Mouse (Mus musculus) hindbrain, postnatal 0 days (tissue): ENCODE measurements around the gene 8030411F24Rik. TPM values are rescaled to one million over a fixed set of nuclear protein-coding genes. Genes with fewer than 3 reads are reported as not detected.
A peak's percentile ranks its signal among the peaks of the same experiment; 100 is the strongest.

Source experiments
- ATAC-seq: fragments of 200-750 bp; cut with Nextera tagmentation; 2 replicates; pipeline ENCODE4 v1.8.0; 2017; ENCODE audit warnings: mild to moderate bottlenecking, moderate TSS enrichment, moderate library complexity
- DNase-seq: peaks from one replicate; pipeline ENCODE4 v3.0.0-alpha.2; 2015; ENCODE audit warnings: low spot score
- H3K27ac ChIP-seq: fragments of 300-500 bp; sonication (generic); 2 replicates; pipeline ENCODE4 v1.5.1; 2014; ENCODE audit warnings: mild to moderate bottlenecking
- H3K27me3 ChIP-seq: fragments of 300-500 bp; sonication (generic); 2 replicates; pipeline ENCODE4 v1.6.1; 2014; ENCODE audit warnings: low read length, mixed read lengths; ENCODE audit not compliant: insufficient read depth
- H3K36me3 ChIP-seq: fragments of 300-500 bp; sonication (generic); 2 replicates; pipeline ENCODE4 v1.6.1; 2014; ENCODE audit warnings: low read length, mixed read lengths; ENCODE audit not compliant: insufficient read depth
- H3K4me1 ChIP-seq: fragments of 300-500 bp; sonication (generic); 2 replicates; pipeline ENCODE4 v1.6.1; 2014; ENCODE audit warnings: antibody characterized with exemption, low read length, mixed read lengths; ENCODE audit not compliant: insufficient read depth
- H3K4me2 ChIP-seq: fragments of 300-500 bp; sonication (generic); 2 replicates; pipeline ENCODE4 v1.6.1; 2014; ENCODE audit warnings: low read depth, mild to moderate bottlenecking, low read length, moderate library complexity, mixed read lengths
- H3K4me3 ChIP-seq: fragments of 300-500 bp; sonication (generic); 2 replicates; pipeline ENCODE4 v1.5.1; 2014; ENCODE audit warnings: low read length
- H3K9ac ChIP-seq: fragments of 300-500 bp; sonication (generic); replicated peaks from 2 replicates; pipeline ENCODE4 v1.6.1; 2014; ENCODE audit warnings: mild to moderate bottlenecking, low read length, moderate library complexity, mixed read lengths
- H3K9me3 ChIP-seq: fragments of 300-500 bp; sonication (generic); 2 replicates; pipeline ENCODE4 v1.6.1; 2016; ENCODE audit warnings: low read length, mixed read lengths
- CTCF ChIP-seq: IDR thresholded peaks from 2 replicates; pipeline ENCODE4 v1.5.1; 2016; ENCODE audit warnings: antibody characterized with exemption, control low read depth, low read depth
- WGBS: fragments of 180-500 bp; shearing (Covaris S2); extraction: QIAGEN DNeasy Blood & Tissue Kit; methylation state at CpG from one replicate; pipeline ENCODE4 v1.1.7; 2014; 5-methylcytosine and 5-hydroxymethylcytosine counted together
- polyA plus RNA-seq: library from polyadenylated mRNA; unstranded; fragments of >200 nt; fragmentation: Nextera tagmentation; extraction: Ambion mirVana; gene quantifications from 2 replicates; pipeline ENCODE4 v1.2.1, GENCODE M21; 2015
- total RNA-seq: library from RNA; depleted of rRNA; stranded (reverse); fragments of >200 nt; gene quantifications from 2 replicates; pipeline ENCODE4 v1.2.3, GENCODE M21; 2014; rRNA removed

Gene 8030411F24Rik
- not detected in 2 replicates for total RNA-seq
- polyA plus RNA-seq = not detected in 2 replicates

DNA sequence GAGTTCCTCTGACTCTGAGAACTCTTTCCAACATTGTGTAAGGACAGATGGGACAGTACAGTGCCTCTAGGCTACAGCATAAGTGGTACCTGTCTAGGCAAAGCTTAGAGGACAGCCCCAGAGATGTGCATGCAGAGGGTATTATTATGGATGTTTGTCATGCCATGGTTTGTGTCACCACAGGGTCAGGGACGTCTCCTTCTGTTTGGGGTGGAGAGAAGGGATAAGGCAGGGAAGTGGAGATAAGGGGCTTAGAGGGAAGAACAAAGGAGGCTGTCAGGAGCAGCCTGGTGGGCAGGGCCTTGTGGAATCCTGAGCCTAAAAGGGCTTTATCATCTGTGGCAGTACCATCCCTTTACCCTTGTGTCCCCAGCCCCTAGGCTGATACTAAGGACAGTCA lies at the start of gene 8030411F24Rik:
Gene 8030411F24Rik, plus strand, starts transcription at position 301 of the 400 bp plus-strand sequence.
- no peak for ATAC-seq
- H3K27ac ChIP-seq = no peak within 1 kb of the TSS
- WGBS = 10% methylated on average over 1 of the region's 1 CpGs

DNA sequence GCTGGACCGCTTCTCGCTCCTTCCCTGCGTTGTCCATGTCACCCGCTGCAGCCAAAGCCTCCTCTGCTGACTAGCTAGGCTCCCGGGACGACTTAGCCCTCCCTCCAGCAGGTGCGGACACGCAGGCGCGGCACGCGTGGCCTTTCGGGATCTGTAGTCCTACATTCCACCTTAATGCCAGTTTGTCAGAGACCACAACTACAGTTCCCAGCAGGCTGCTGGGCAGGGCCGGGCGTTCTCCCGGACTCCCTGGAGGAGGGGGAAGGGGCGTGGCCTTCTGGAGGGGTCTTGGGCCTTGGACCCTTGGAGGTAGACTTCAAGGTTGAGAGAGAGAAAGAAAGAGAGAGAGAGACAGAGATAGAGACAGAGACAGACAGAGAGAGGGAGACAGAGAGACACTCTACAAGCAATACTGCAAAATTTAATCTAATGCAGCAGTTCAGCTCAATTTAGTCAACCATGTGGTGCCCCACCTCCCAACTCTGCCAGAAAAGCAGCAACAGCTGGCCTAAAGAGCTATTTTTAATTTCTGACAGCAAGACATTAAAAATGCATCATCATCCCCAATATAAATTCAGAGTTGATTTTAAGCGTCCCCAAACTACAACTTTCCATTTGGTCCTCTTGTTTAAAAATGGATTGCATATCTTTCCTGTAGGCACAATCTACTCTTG lies 49.3 kb upstream of the 8030411F24Rik start, which contains the start of gene Napb:
Gene Napb, minus strand, starts transcription at position 141 of the 674 bp plus-strand sequence.
- ATAC-seq = peak; percentile 100
- 3% methylated on average over 18 of the region's 18 CpGs for whole genome bisulfite sequencing
- TF ChIP-seq CTCF = 0 out of 2 replicates have a peak, but pooled peaks have one; percentile 21

More for the DNA sequence above, at the start of gene 8030411F24Rik:
- Histone ChIP-seq H3K36me3 (no peaks in the 10 kb centered on the region), H3K27me3 (no peaks in the 10 kb centered on the region), H3K4me2 (no peak within 1 kb of the TSS), H3K4me3 (no peak within 1 kb of the TSS), H3K9me3 (no peaks in the 10 kb centered on the region), H3K4me1 (no peaks in the 10 kb centered on the region), H3K9ac (no peak within 1 kb of the TSS)
- DNase-seq = no peak
- no peak for TF ChIP-seq CTCF

DNA sequence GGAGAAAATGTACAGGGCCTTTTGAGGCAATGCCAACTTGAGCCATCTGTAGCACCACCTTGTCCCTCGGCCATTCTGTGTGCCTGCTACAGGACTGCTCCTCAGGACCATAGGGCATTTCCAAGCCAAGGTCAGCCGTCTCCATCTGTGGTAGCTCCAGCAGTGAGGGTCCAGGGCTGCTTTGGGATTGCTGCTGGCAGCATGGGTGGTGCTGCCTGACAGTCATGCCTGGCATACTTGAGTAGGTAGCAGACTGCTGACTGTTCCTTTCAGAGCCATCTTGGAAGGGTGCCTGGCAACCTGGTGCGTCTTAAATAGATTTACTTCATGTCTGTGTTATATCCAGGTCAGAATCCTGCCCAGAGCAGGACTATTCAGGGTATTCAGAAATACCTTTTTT lies 38.8 kb upstream of the 8030411F24Rik start:
- ATAC-seq = peak; percentile 87

More for the DNA sequence above, 49.3 kb upstream of the 8030411F24Rik start, which contains the start of gene Napb:
- Histone ChIP-seq H3K9me3 (no peaks in the 10 kb centered on the region), H3K4me2 (peak within 1 kb of the TSS; percentile 88), H3K4me3 (peak within 1 kb of the TSS; percentile 92), H3K36me3 (no peaks in the 10 kb centered on the region), H3K4me1 (no peaks in the 10 kb centered on the region), H3K27me3 (no peaks in the 10 kb centered on the region), H3K27ac (peak within 1 kb of the TSS; percentile 85), H3K9ac (peak within 1 kb of the TSS; percentile 87)
- DNase-seq = peak; percentile 97

DNA sequence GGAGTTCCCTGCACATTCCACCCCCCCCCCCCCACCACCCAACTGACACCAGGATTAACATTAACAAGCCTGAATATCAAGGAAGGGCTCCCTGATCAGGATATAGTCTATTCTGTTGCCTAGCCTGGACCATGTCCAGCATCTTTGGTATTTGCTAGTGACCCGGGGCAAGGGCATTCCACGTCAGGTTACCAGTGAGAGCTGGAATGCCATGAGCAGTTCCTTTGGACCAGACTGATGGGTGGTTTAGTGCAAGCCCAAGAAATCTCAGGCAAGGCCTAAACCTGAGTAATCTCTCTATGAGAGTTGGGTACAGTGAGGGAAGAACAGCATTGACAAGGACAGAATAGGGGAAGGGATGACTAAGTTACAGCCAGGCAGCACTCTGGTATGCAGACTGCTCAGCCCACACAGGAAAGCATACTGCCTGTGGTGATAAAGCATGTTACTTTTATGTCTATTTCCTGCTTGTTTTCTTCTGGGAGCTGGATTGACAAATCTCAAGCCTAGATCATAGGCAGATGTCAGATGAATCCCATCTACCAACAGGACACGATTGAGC lies 37.9 kb upstream of the 8030411F24Rik start:
- no peak for ATAC-seq
- H3K9ac ChIP-seq = no peak overlapping the region
- no peaks in the 10 kb centered on the region for H3K36me3 ChIP-seq
- H3K4me3 ChIP-seq = no peak overlapping the region
- DNase-seq = no peak
- H3K4me2 ChIP-seq = no peak overlapping the region
- H3K27ac ChIP-seq = no peak overlapping the region
- H3K27me3 ChIP-seq = no peaks in the 10 kb centered on the region
- no peaks in the 10 kb centered on the region for H3K9me3 ChIP-seq
- WGBS = 80% methylated on average over 3 of the region's 3 CpGs
- H3K4me1 ChIP-seq = no peaks in the 10 kb centered on the region
- TF ChIP-seq CTCF = no peak

More for the DNA sequence above, 38.8 kb upstream of the 8030411F24Rik start:
- peak; percentile 41 for DNase-seq
- no peaks in the 10 kb centered on the region for H3K27me3 ChIP-seq
- TF ChIP-seq CTCF = no peak
- H3K27ac ChIP-seq = no peak overlapping the region
- no peak overlapping the region for H3K4me2 ChIP-seq
- H3K36me3 ChIP-seq = no peaks in the 10 kb centered on the region
- 37% methylated on average over 3 of the region's 3 CpGs for WGBS
- no peak overlapping the region for H3K4me3 ChIP-seq
- H3K9me3 ChIP-seq = no peaks in the 10 kb centered on the region
- no peaks in the 10 kb centered on the region for H3K4me1 ChIP-seq
- H3K9ac ChIP-seq = no peak overlapping the region

DNA sequence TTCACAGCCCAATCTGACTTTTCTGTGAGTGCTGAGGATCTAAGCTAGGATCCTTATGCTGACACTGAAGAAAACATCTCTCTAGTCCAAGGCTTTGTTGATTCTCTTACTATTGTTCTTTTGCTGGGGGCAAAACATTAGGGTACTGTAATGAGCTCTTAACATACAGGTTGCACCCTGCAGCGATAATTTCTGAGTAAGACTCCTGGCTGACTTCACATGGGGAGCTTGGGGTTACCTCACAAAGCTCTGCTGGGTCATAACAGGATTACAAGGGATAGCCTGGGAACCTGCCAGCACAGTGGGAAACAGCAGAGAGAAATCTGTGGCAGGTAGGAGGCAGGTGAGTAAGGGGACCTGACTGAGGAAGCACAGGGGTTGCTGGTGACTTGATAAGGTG lies 31.8 kb upstream of the 8030411F24Rik start, which contains the start of gene Cstl1:
Gene Cstl1, plus strand, starts transcription at position 301 of the 400 bp plus-strand sequence.
- Histone ChIP-seq H3K9me3 (no peaks in the 10 kb centered on the region), H3K4me3 (no peak within 1 kb of the TSS), H3K4me1 (no peaks in the 10 kb centered on the region), H3K4me2 (no peak within 1 kb of the TSS), H3K27me3 (no peaks in the 10 kb centered on the region), H3K9ac (no peak within 1 kb of the TSS), H3K36me3 (no peaks in the 10 kb centered on the region), H3K27ac (no peak within 1 kb of the TSS)
- no peak for ATAC-seq
- WGBS = 77% methylated on average over 1 of the region's 1 CpGs
- DNase-seq = no peak
- no peak for TF ChIP-seq CTCF

DNA sequence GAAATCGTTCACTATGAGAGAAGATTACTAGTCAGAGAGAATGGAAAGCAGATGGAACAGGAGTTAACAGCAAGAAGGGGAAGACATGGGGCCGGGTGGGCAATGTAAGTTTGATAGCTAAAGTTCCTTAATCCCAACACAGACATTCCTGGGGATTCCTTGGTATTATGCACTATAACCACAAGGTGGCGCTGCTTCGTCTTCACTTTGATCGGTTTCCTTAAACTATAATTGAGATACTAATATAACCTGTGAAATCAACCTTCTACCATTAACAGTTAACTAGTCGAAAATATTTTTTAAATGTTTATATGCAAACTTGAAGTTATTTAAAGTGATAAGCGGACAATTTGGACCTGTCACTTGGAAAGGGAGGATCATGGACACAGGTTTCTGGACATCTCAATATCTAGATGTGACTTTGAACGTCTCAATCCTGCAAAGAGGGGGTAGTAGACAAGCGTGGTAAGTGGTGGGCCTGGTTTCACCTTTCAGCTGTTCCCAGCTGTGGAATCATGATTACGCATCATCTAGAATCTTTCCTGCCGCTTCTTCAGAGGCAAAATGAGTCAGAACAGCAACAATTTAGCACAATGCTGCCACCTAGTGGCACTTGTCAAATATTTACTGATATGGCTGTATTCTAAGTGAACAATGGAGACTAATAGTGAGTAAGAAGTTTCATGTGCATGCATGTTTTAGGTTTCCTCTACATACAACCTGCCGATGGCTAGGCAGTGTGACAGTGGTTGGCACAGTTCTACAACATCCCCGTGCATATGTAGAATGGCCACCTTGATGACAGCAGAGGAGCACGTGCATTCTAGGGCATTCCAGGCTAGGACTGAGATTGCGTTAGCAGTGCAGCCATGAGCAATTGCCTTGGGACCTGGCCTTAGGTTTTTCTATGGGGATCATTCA lies 29.7 kb upstream of the 8030411F24Rik start:
- H3K9ac ChIP-seq = no peak overlapping the region
- H3K4me2 ChIP-seq = peak overlapping the region; percentile 76
- H3K4me3 ChIP-seq = peak overlapping the region; percentile 40
- no peaks in the 10 kb centered on the region for H3K27me3 ChIP-seq
- H3K4me1 ChIP-seq = no peaks in the 10 kb centered on the region
- no peaks in the 10 kb centered on the region for H3K9me3 ChIP-seq
- WGBS = 19% methylated on average over 15 of the region's 15 CpGs
- H3K36me3 ChIP-seq = no peaks in the 10 kb centered on the region
- peak; percentile 95 for DNase-seq
- H3K27ac ChIP-seq = no peak overlapping the region; the same call in 1 of the 2 replicates
- ATAC-seq = peak; percentile 88
- peak; percentile 78 for TF ChIP-seq CTCF
